ENCODE assay signal across 8 mouse cellular contexts in genomic region chr11:74771234-74771633, GRCm38 (mm10). TPM values are rescaled to one million over a fixed set of nuclear protein-coding genes. Genes with fewer than 3 reads are reported as not detected.
DNase-seq lines count a peak whose midpoint lies in the region; ATAC-seq and TF ChIP-seq lines count a peak whose summit lies in the region.

No protein-coding gene starts in this region.

- no peak for TF ChIP-seq POLR2A in kidney, adult 2 months (IDR thresholded peaks at IDR 0.05; ENCODE audit: low read depth, low read length)

- H3K4me1 ChIP-seq in kidney, adult 2 months (ENCODE audit: control insufficient read depth, insufficient read depth, low read length) = peaks cover 5% of the 10 kb centered on the region
- peaks cover 15% of the 10 kb centered on the region for H3K4me1 ChIP-seq in forebrain, embryonic 16.5 days (replicated peaks; ENCODE audit: control insufficient read depth, insufficient read depth, low read length)

- peak overlapping the region; percentile 89 for H3K27ac ChIP-seq in kidney, adult 2 months (ENCODE audit: insufficient read depth, low read depth, low read length)
- peak overlapping the region; percentile 90 for H3K27ac ChIP-seq in forebrain, embryonic 16.5 days (ENCODE audit: low read length)
- H3K27ac ChIP-seq in macrophage = peak overlapping the region; percentile 61

- peak overlapping the region; percentile 81 for H3K9ac ChIP-seq in forebrain, embryonic 16.5 days (replicated peaks; ENCODE audit: low read depth, low read length)

- H3K36me3 ChIP-seq in kidney, adult 2 months (ENCODE audit: control insufficient read depth, insufficient read depth, low read length) = no peaks in the 10 kb centered on the region; the same call in 1 of the 2 replicates
- H3K36me3 ChIP-seq in forebrain, embryonic 16.5 days (ENCODE audit: control insufficient read depth, insufficient read depth) = peaks cover 20% of the 10 kb centered on the region
- peaks cover 8% of the 10 kb centered on the region; the same call in 1 of the 2 replicates for H3K36me3 ChIP-seq in macrophage (ENCODE audit: inconsistent target)

- peaks cover 52% of the 10 kb centered on the region for H3K79me2 ChIP-seq in macrophage (ENCODE audit: inconsistent target)

- no peaks in the 10 kb centered on the region for H3K27me3 ChIP-seq in kidney, adult 2 months (replicated peaks; ENCODE audit: control insufficient read depth, insufficient read depth, low read length)
- H3K27me3 ChIP-seq in forebrain, embryonic 16.5 days (replicated peaks; ENCODE audit: control insufficient read depth, insufficient read depth, low read length) = no peaks in the 10 kb centered on the region

- ATAC-seq in forebrain, embryonic 16.5 days = peak; percentile 4; the same call in 1 of the 2 replicates

- H3K4me2 ChIP-seq in forebrain, embryonic 16.5 days (ENCODE audit: low read length) = peak overlapping the region; percentile 63

- peak overlapping the region; percentile 97 for H3K4me3 ChIP-seq in kidney, adult 2 months (ENCODE audit: insufficient read depth, low read depth, low read length)
- peak overlapping the region; percentile 80 for H3K4me3 ChIP-seq in forebrain, embryonic 16.5 days (replicated peaks; ENCODE audit: low read length)
- H3K4me3 ChIP-seq in macrophage (ENCODE audit: inconsistent target) = peak overlapping the region; percentile 78

- no peak for DNase-seq in kidney, adult 2 months
- no peak for DNase-seq in kidney, adult 11 months
- DNase-seq in adipocyte (ENCODE audit: low spot score) = peak; percentile 44
- DNase-seq in embryo, embryonic 10.5 days (ENCODE audit: low spot score) = no peak
- DNase-seq in Muller cell, postnatal 12 days (ENCODE audit: inconsistent ontology term) = no peak
- DNase-seq in left cerebral cortex, adult 11 months (ENCODE audit: low spot score) = no peak

- 9% methylated on average over 8 of the region's 8 CpGs for WGBS in kidney, adult 2 months
- WGBS in forebrain, embryonic 16.5 days = 12% methylated on average over 8 of the region's 8 CpGs
- 14% methylated on average over 8 of the region's 8 CpGs for WGBS in macrophage (ENCODE audit: missing documents)

- H3K9me3 ChIP-seq in forebrain, embryonic 16.5 days (ENCODE audit: control insufficient read depth, low read length) = no peaks in the 10 kb centered on the region

- no peak for TF ChIP-seq CTCF in kidney, adult 2 months (conservative IDR thresholded peaks at IDR 0.05; ENCODE audit: insufficient read depth, insufficient read length, low read depth, low read length)

RNA-seq across cellular contexts. Expression of gene Mettl16, which starts 0.6 kb away (rescaled TPM):
- polyA plus RNA-seq in kidney, adult 2 months (2012; rRNA removed) = 3.2 and 3.8 TPM in 2 replicates
- 57.5 and 58.7 TPM in 2 replicates for polyA plus RNA-seq in forebrain, embryonic 16.5 days (2015; fragmentation: Nextera tagmentation; extraction: Ambion mirVana)
- total RNA-seq in macrophage (2018; cell fraction: chromatin; rRNA removed) = 10 to 100 TPM in 24 of 26 experiments, 1 to 10 TPM in 2; 8.4 to 43.9 (median 25.7) TPM
- 10 to 100 TPM in 20 of 26 experiments, 1 to 10 TPM in 6; 7.0 to 17.0 (median 12.0) TPM for total RNA-seq in macrophage (2018; cell fraction: cytosol; rRNA removed)
- 10 to 100 TPM in 17 of 26 experiments, 1 to 10 TPM in 9; 6.0 to 32.1 (median 13.7) TPM for total RNA-seq in macrophage (2018; cell fraction: nucleus; rRNA removed)
- polyA plus RNA-seq in macrophage (2018) = 8.7 to 21.0 TPM (median 15.0 TPM) in 3 replicates

RNA-seq across cellular contexts. Expression of gene Pafah1b1, which starts 46.8 kb away (rescaled TPM):
- polyA plus RNA-seq in kidney, adult 2 months (2012; rRNA removed) = 20.5 and 26.7 TPM in 2 replicates
- polyA plus RNA-seq in forebrain, embryonic 16.5 days (2015; fragmentation: Nextera tagmentation; extraction: Ambion mirVana) = 48.9 and 51.2 TPM in 2 replicates
- 100 to 1,000 TPM in 8 of 26 experiments, 10 to 100 TPM in 18; 56.1 to 118 (median 94.4) TPM for total RNA-seq in macrophage (2018; cell fraction: chromatin; rRNA removed)
- 100 to 1,000 TPM in 21 of 26 experiments, 10 to 100 TPM in 5; 90.1 to 141 (median 111) TPM for total RNA-seq in macrophage (2018; cell fraction: cytosol; rRNA removed)
- total RNA-seq in macrophage (2018; cell fraction: nucleus; rRNA removed) = 100 to 1,000 TPM in 15 of 26 experiments, 10 to 100 TPM in 11; 81.7 to 144 (median 103) TPM
- polyA plus RNA-seq in macrophage (2018) = 65.1 to 129 TPM (median 83.5 TPM) in 3 replicates

RNA-seq across cellular contexts. Expression of gene Mnt, which starts 59.5 kb away (rescaled TPM):
- 12.8 and 13.9 TPM in 2 replicates for polyA plus RNA-seq in kidney, adult 2 months (2012; rRNA removed)
- polyA plus RNA-seq in forebrain, embryonic 16.5 days (2015; fragmentation: Nextera tagmentation; extraction: Ambion mirVana) = 8.6 and 9.2 TPM in 2 replicates
- total RNA-seq in macrophage (2018; cell fraction: chromatin; rRNA removed) = 10 to 100 TPM in 21 of 26 experiments, 1 to 10 TPM in 5; 3.0 to 55.2 (median 34.8) TPM
- 10 to 100 TPM in 25 of 26 experiments, 1 to 10 TPM in 1; 6.5 to 66.5 (median 35.6) TPM for total RNA-seq in macrophage (2018; cell fraction: cytosol; rRNA removed)
- total RNA-seq in macrophage (2018; cell fraction: nucleus; rRNA removed) = 10 to 100 TPM in 24 of 26 experiments, 1 to 10 TPM in 2; 4.1 to 71.3 (median 38.9) TPM
- polyA plus RNA-seq in macrophage (2018) = 21.8 to 49.6 TPM (median 29.0 TPM) in 3 replicates
